Mouse (Mus musculus) cerebellum, adult 2 months (tissue): ENCODE results near the gene Slc12a1.

Experiments
- CTCF ChIP-seq: fragments of 200-500 bp; IDR thresholded peaks from 2 replicates; pipeline ENCODE4 v1.5.1; 2011; ENCODE audit warnings: low read depth, mild to moderate bottlenecking, control low read depth, low read length, moderate library complexity, borderline replicate concordance; ENCODE audit not compliant: insufficient read depth
- POLR2A ChIP-seq: fragments of 200-500 bp; IDR thresholded peaks from 2 replicates; pipeline ENCODE4 v1.6.1; 2011; ENCODE audit warnings: low read length, control low read depth, borderline replicate concordance; ENCODE audit not compliant: insufficient read depth

GRCm38 (mm10) chr2:125178225-125178798, 26.0 kb downstream of the Slc12a1 start:
- no peak for TF ChIP-seq CTCF
- TF ChIP-seq POLR2A, result no peak
